Mouse (Mus musculus) forebrain, embryonic 11.5 days (tissue): Measurements from ENCODE around the gene Apob. TPM values are rescaled to one million over a fixed set of nuclear protein-coding genes. Genes with fewer than 3 reads are reported as not detected.

ENCODE experiments used
- ATAC-seq: fragments of 200-750 bp; cut with Nextera tagmentation; replicated peaks from 2 replicates; pipeline ENCODE4 v1.8.0; 2017; ENCODE audit warnings: moderate TSS enrichment; ENCODE audit not compliant: low FRiP score
- DNase-seq: peaks from one replicate; pipeline ENCODE4 v3.0.0-alpha.2; 2017; ENCODE audit warnings: low spot score
- H3K27ac ChIP-seq: fragments of 300-500 bp; sonication (generic); 2 replicates; pipeline ENCODE4 v1.5.1; 2014; ENCODE audit warnings: low read depth, low read length
- H3K27me3 ChIP-seq: fragments of 300-500 bp; sonication (generic); 2 replicates; pipeline ENCODE4 v1.6.1; 2014; ENCODE audit warnings: mild to moderate bottlenecking, low read length, mixed read lengths; ENCODE audit not compliant: control insufficient read depth, insufficient read depth
- H3K36me3 ChIP-seq: fragments of 300-500 bp; sonication (generic); 2 replicates; pipeline ENCODE4 v1.6.1; 2014; ENCODE audit warnings: mild to moderate bottlenecking, low read length, moderate library complexity, mixed read lengths; ENCODE audit not compliant: control insufficient read depth, insufficient read depth
- H3K4me1 ChIP-seq: fragments of 300-500 bp; sonication (generic); replicated peaks from 2 replicates; pipeline ENCODE4 v1.6.1; 2014; ENCODE audit warnings: low read length, mixed read lengths; ENCODE audit not compliant: control insufficient read depth, insufficient read depth
- H3K4me2 ChIP-seq: fragments of 300-500 bp; sonication (generic); 2 replicates; pipeline ENCODE4 v1.6.1; 2014; ENCODE audit warnings: low read depth, mild to moderate bottlenecking, low read length, moderate library complexity, mixed read lengths; ENCODE audit not compliant: severe bottlenecking
- H3K4me3 ChIP-seq: fragments of 300-500 bp; sonication (generic); 2 replicates; pipeline ENCODE4 v1.5.1; 2014; ENCODE audit warnings: low read depth, low read length
- H3K9ac ChIP-seq: fragments of 300-500 bp; sonication (generic); 2 replicates; pipeline ENCODE4 v1.6.1; 2014; ENCODE audit warnings: low read length
- H3K9me3 ChIP-seq: fragments of 300-500 bp; sonication (generic); 2 replicates; pipeline ENCODE4 v1.6.1; 2016; ENCODE audit warnings: low read length, mixed read lengths; ENCODE audit not compliant: control insufficient read depth
- WGBS: fragments of 180-500 bp; shearing (Covaris S2); extraction: QIAGEN DNeasy Blood & Tissue Kit; methylation state at CpG from one replicate; pipeline ENCODE4 v1.1.7; 2014; 5-methylcytosine and 5-hydroxymethylcytosine counted together
- polyA plus RNA-seq: library from polyadenylated mRNA; unstranded; fragments of >200 nt; fragmentation: Nextera tagmentation; extraction: Ambion mirVana; gene quantifications from 2 replicates; pipeline ENCODE4 v1.2.1, GENCODE M21; 2014

The Apob gene
- polyA plus RNA-seq, 1 experiment from 2014 or later: not detected

- H3K4me3 ChIP-seq: no peak overlapping the region
- ATAC-seq (no peak), DNase-seq (no peak)
- H3K27ac ChIP-seq: no peak overlapping the region
- no peak overlapping the region for H3K4me2 ChIP-seq
- no peak overlapping the region for H3K9ac ChIP-seq
- H3K4me1 ChIP-seq: no peaks in the 10 kb centered on the region
- WGBS: 75% methylated on average over 8 of the region's 8 CpGs
- no peaks in the 10 kb centered on the region for H3K36me3 ChIP-seq
- H3K27me3 ChIP-seq: no peaks in the 10 kb centered on the region
- no peaks in the 10 kb centered on the region for H3K9me3 ChIP-seq
These were observed 78.7 kb downstream of the Apob start for GRCm38 (mm10) chr12:8056001-8056640.

- no peaks in the 10 kb centered on the region for H3K27me3 ChIP-seq
- no peak overlapping the region for H3K27ac ChIP-seq
- no peak overlapping the region for H3K9ac ChIP-seq
- ATAC-seq: no peak
- 16% methylated on average over 3 of the region's 3 CpGs for WGBS
- peak; percentile 79 for DNase-seq
- no peaks in the 10 kb centered on the region for H3K36me3 ChIP-seq
- H3K9me3 ChIP-seq: no peaks in the 10 kb centered on the region
- no peak overlapping the region for H3K4me3 ChIP-seq
- no peaks in the 10 kb centered on the region for H3K4me1 ChIP-seq
- no peak overlapping the region for H3K4me2 ChIP-seq
These were observed 82.1 kb downstream of the Apob start for GRCm38 (mm10) chr12:8059576-8059975.

GRCm38 (mm10) chr12:8063363-8064065 is 86.1 kb downstream of the Apob start:
- H3K4me3 ChIP-seq: no peak overlapping the region
- no peaks in the 10 kb centered on the region for H3K36me3 ChIP-seq
- WGBS: 71% methylated on average over 11 of the region's 11 CpGs
- no peak overlapping the region for H3K4me2 ChIP-seq
- no peaks in the 10 kb centered on the region for H3K27me3 ChIP-seq
- H3K27ac ChIP-seq: no peak overlapping the region
- DNase-seq (no peak), ATAC-seq (no peak)
- no peaks in the 10 kb centered on the region for H3K4me1 ChIP-seq
- no peak overlapping the region for H3K9ac ChIP-seq
- H3K9me3 ChIP-seq: no peaks in the 10 kb centered on the region

Other genes with a start within 250 kb of the Apob start
- gene Ldah, start 230.5 kb downstream of the Apob start, polyA plus RNA-seq: 59.0 and 65.9 TPM in 2 replicates